Mouse (Mus musculus): ENCODE measurements around the gene Mrnip. TPM values are rescaled to one million over a fixed set of nuclear protein-coding genes. Genes with fewer than 3 reads are reported as not detected.

The Mrnip gene
- polyA plus RNA-seq, 2 experiments, result 7.6 to 8.5 TPM

GRCm38 (mm10) chr11:50180478-50181231, 6.4 kb downstream of the Mrnip start:
- H3K27ac ChIP-seq, result no peak overlapping the region
- no peak for TF ChIP-seq CTCF (IDR thresholded peaks at IDR 0.05; ENCODE audit: low read depth)
- TF ChIP-seq EP300 (IDR thresholded peaks at IDR 0.05; ENCODE audit: low read depth), result no peak
- 56% methylated on average over 6 of the region's 6 CpGs for WGBS (ENCODE audit: insufficient replicate concordance)
- no peak overlapping the region for H3K4me2 ChIP-seq (ENCODE audit: low read depth)
- no peak for DNase-seq (ENCODE audit: low read depth in 3 of 3, low spot score in 3 of 3)
- H3K36me3 ChIP-seq (replicated peaks; ENCODE audit: control insufficient read depth, insufficient read depth, low read depth), result no peaks in the 10 kb centered on the region
- H3K4me3 ChIP-seq (ENCODE audit: insufficient read depth in 1 of 2, low read depth in 2 of 2, low read length in 2 of 2), result no peak overlapping the region
- H3K9me3 ChIP-seq (ENCODE audit: control insufficient read depth, low read length), result no peaks in the 10 kb centered on the region
- no peak overlapping the region for H3K9ac ChIP-seq (replicated peaks)
- H3K27me3 ChIP-seq (ENCODE audit: control insufficient read depth, insufficient read depth, low read length), result no peaks in the 10 kb centered on the region
- H3K4me1 ChIP-seq (replicated peaks; ENCODE audit: control insufficient read depth in 2 of 2, insufficient read depth in 2 of 2, low read length in 1 of 2), result peaks cover 2 to 24% of the 10 kb centered on the region in 2 experiments
- no peak for ATAC-seq (ENCODE audit: insufficient read depth)

DNA sequence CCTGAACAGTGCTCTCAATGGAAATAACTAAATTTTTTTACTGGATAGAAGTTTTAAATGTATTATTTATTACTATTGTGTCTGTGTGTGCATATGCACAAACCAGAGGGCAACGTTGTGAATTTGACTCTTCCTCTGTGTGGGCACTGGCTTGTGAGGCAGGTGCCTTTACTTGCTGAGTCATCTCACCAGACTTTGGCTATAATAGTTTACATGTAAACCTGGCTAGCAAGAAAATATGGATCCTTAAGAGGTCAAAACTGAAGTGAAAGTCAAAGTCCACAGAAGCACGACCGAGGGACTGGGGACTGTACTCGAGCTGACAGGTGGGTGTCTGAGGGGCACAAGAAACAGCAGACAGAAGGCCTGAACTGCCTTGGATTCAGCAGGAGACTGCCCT, 8.5 kb downstream of the Mrnip start:
- WGBS (ENCODE audit: insufficient replicate concordance), result 60% methylated on average over 4 of the region's 4 CpGs
- TF ChIP-seq EP300 (IDR thresholded peaks at IDR 0.05; ENCODE audit: low read depth) (no peak), CTCF (IDR thresholded peaks at IDR 0.05; ENCODE audit: low read depth) (no peak)
- no peak for ATAC-seq (ENCODE audit: insufficient read depth)
- Histone ChIP-seq H3K9ac (replicated peaks) (no peak overlapping the region), H3K27me3 (ENCODE audit: control insufficient read depth, insufficient read depth, low read length) (no peaks in the 10 kb centered on the region), H3K9me3 (ENCODE audit: control insufficient read depth, low read length) (no peaks in the 10 kb centered on the region), H3K36me3 (replicated peaks; ENCODE audit: control insufficient read depth, insufficient read depth, low read depth) (no peaks in the 10 kb centered on the region), H3K4me1 (replicated peaks; ENCODE audit: control insufficient read depth in 2 of 2, insufficient read depth in 2 of 2, low read length in 1 of 2) (peaks cover 0 to 14% of the 10 kb centered on the region in 2 experiments; a peak in 2 of 4 replicates), H3K27ac (no peak overlapping the region), H3K4me3 (ENCODE audit: insufficient read depth in 1 of 2, low read depth in 2 of 2, low read length in 2 of 2) (no peak overlapping the region), H3K4me2 (ENCODE audit: low read depth) (no peak overlapping the region)
- no peak for DNase-seq (ENCODE audit: low read depth in 3 of 3, low spot score in 3 of 3)

DNA sequence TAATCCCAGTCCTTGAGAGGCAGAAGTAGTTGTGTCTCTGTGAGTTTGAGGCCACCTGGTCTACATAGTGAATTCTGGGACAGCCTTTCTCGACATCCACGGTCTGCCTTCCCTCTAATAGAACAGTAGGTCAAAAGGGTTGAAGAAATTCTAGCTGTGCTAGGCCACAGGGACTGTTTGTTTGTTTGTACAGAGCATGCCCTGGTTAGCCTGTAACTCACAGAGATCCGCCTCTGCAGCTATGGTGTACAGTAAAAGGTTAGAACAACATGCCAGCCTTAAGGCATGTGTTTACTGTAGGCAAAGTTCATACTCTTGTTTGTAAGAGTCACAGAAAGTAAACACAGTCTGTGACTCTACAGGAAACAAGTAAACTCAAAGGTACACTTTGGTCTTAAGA, 10.5 kb downstream of the Mrnip start:
- H3K9me3 ChIP-seq (ENCODE audit: control insufficient read depth, low read length), result no peaks in the 10 kb centered on the region
- no peaks in the 10 kb centered on the region for H3K36me3 ChIP-seq (replicated peaks; ENCODE audit: control insufficient read depth, insufficient read depth, low read depth)
- H3K27ac ChIP-seq, result no peak overlapping the region
- H3K27me3 ChIP-seq (ENCODE audit: control insufficient read depth, insufficient read depth, low read length), result no peaks in the 10 kb centered on the region
- DNase-seq (ENCODE audit: low read depth in 3 of 3, low spot score in 3 of 3), result no peak
- H3K4me2 ChIP-seq (ENCODE audit: low read depth), result no peak overlapping the region
- H3K9ac ChIP-seq (replicated peaks), result no peak overlapping the region
- H3K4me3 ChIP-seq (ENCODE audit: insufficient read depth in 1 of 2, low read depth in 2 of 2, low read length in 2 of 2), result no peak overlapping the region
- H3K4me1 ChIP-seq (replicated peaks; ENCODE audit: control insufficient read depth in 2 of 2, insufficient read depth in 2 of 2, low read length in 1 of 2), result peaks cover 0 to 12% of the 10 kb centered on the region in 2 experiments; a peak in 2 of 4 replicates
- 69% methylated on average over 3 of the region's 3 CpGs for WGBS (ENCODE audit: insufficient replicate concordance)
- TF ChIP-seq CTCF (IDR thresholded peaks at IDR 0.05; ENCODE audit: low read depth), result no peak
- TF ChIP-seq EP300 (IDR thresholded peaks at IDR 0.05; ENCODE audit: low read depth), result no peak
- peak; percentile 58 for ATAC-seq (ENCODE audit: insufficient read depth)

- Histone ChIP-seq H3K4me3 (ENCODE audit: insufficient read depth in 1 of 2, low read depth in 2 of 2, low read length in 2 of 2) (no peak overlapping the region), H3K27me3 (ENCODE audit: control insufficient read depth, insufficient read depth, low read length) (no peaks in the 10 kb centered on the region), H3K4me2 (ENCODE audit: low read depth) (no peak overlapping the region), H3K9me3 (ENCODE audit: control insufficient read depth, low read length) (no peaks in the 10 kb centered on the region), H3K4me1 (replicated peaks; ENCODE audit: control insufficient read depth in 2 of 2, insufficient read depth in 2 of 2, low read length in 1 of 2) (peaks cover 0 to 6% of the 10 kb centered on the region in 2 experiments; a peak in 2 of 4 replicates), H3K36me3 (replicated peaks; ENCODE audit: control insufficient read depth, insufficient read depth, low read depth) (no peaks in the 10 kb centered on the region), H3K27ac (no peak overlapping the region), H3K9ac (replicated peaks) (no peak overlapping the region; the same call in 1 of the 2 replicates)
- TF ChIP-seq CTCF (IDR thresholded peaks at IDR 0.05; ENCODE audit: low read depth) (no peak), EP300 (IDR thresholded peaks at IDR 0.05; ENCODE audit: low read depth) (no peak)
- peak; percentile 29; the same call in 1 of the 2 replicates for ATAC-seq (ENCODE audit: insufficient read depth)
- DNase-seq (ENCODE audit: low read depth in 3 of 3, low spot score in 3 of 3), result no peak
- WGBS (ENCODE audit: insufficient replicate concordance), result 56% methylated on average over 7 of the region's 7 CpGs
These were observed 14.4 kb downstream of the Mrnip start for GRCm38 (mm10) chr11:50188682-50189081.

DNA sequence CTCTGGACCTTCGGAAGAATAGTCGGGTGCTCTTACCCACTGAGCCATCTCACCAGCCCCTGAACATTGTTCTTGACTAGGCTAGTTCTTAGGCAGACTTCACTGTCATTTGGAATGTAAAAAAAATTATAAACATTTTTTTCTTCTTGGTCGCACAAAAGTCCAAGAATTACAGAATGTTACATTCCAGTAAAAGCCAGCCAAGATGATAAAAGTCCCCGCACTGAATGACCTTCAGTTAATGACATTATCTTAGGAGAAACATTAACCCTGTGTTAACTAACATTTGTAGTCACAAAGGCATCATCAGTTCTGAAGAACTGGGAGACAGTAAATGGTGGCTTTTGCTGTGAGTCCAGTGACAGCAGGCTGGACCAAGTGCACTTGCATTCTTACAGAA, 16.1 kb downstream of the Mrnip start:
- Histone ChIP-seq H3K9me3 (ENCODE audit: control insufficient read depth, low read length) (no peaks in the 10 kb centered on the region), H3K4me3 (ENCODE audit: insufficient read depth in 1 of 2, low read depth in 2 of 2, low read length in 2 of 2) (no peak overlapping the region), H3K36me3 (replicated peaks; ENCODE audit: control insufficient read depth, insufficient read depth, low read depth) (no peaks in the 10 kb centered on the region), H3K9ac (replicated peaks) (no peak overlapping the region), H3K27me3 (ENCODE audit: control insufficient read depth, insufficient read depth, low read length) (no peaks in the 10 kb centered on the region), H3K4me1 (replicated peaks; ENCODE audit: control insufficient read depth in 2 of 2, insufficient read depth in 2 of 2, low read length in 1 of 2) (peaks cover 0 to 8% of the 10 kb centered on the region in 2 experiments; a peak in 1 of 4 replicates), H3K27ac (no peak overlapping the region), H3K4me2 (ENCODE audit: low read depth) (no peak overlapping the region)
- TF ChIP-seq EP300 (IDR thresholded peaks at IDR 0.05; ENCODE audit: low read depth), result no peak
- no peak for TF ChIP-seq CTCF (IDR thresholded peaks at IDR 0.05; ENCODE audit: low read depth)
- no peak for ATAC-seq (ENCODE audit: insufficient read depth)
- WGBS (ENCODE audit: insufficient replicate concordance), result 69% methylated on average over 4 of the region's 4 CpGs
- DNase-seq (ENCODE audit: low read depth in 3 of 3, low spot score in 3 of 3), result no peak

Data from liver, embryonic 14.5 days (tissue).